8 mouse cellular contexts compared by ENCODE assay signal in genomic region chr10:79840644-79841551, GRCm38 (mm10). TPM values are rescaled to one million over a fixed set of nuclear protein-coding genes. Genes with fewer than 3 reads are reported as not detected.
DNase-seq lines count a peak whose midpoint lies in the region; ATAC-seq and TF ChIP-seq lines count a peak whose summit lies in the region.

No protein-coding gene starts in this region.

- H3K4me1 ChIP-seq in ES-E14 (ENCODE audit: control insufficient read depth in 2 of 2, insufficient read depth in 2 of 2, low read length in 2 of 2, poor library complexity in 1 of 2) = peaks cover 2 to 8% of the 10 kb centered on the region in 2 experiments; a peak in 3 of 4 replicates
- peaks cover 11% of the 10 kb centered on the region; the same call in 1 of the 2 replicates for H3K4me1 ChIP-seq in forebrain, embryonic 16.5 days (replicated peaks; ENCODE audit: control insufficient read depth, insufficient read depth, low read length)
- H3K4me1 ChIP-seq in lung, postnatal 0 days (ENCODE audit: insufficient read depth, low read depth, low read length) = peaks cover 3% of the 10 kb centered on the region; the same call in 1 of the 2 replicates

- H3K9ac ChIP-seq in ES-E14 (ENCODE audit: insufficient read depth, low read depth, low read length, poor library complexity, severe bottlenecking) = no peak overlapping the region
- peak overlapping the region; percentile 43 for H3K9ac ChIP-seq in forebrain, embryonic 16.5 days (replicated peaks; ENCODE audit: low read depth, low read length)
- H3K9ac ChIP-seq in lung, postnatal 0 days (replicated peaks; ENCODE audit: low read depth) = peak overlapping the region; percentile 24

- H3K27me3 ChIP-seq in forebrain, embryonic 16.5 days (replicated peaks; ENCODE audit: control insufficient read depth, insufficient read depth, low read length) = no peaks in the 10 kb centered on the region
- H3K27me3 ChIP-seq in lung, postnatal 0 days (replicated peaks; ENCODE audit: insufficient read depth, low read length) = no peaks in the 10 kb centered on the region

- peak; percentile 70 for TF ChIP-seq EP300 in lung, postnatal 0 days (IDR thresholded peaks at IDR 0.05)

- peak overlapping the region; percentile 62 for H3K4me2 ChIP-seq in forebrain, embryonic 16.5 days (ENCODE audit: low read length)
- peak overlapping the region; percentile 62 for H3K4me2 ChIP-seq in lung, postnatal 0 days (replicated peaks; ENCODE audit: low read depth, low read length)

- whole genome bisulfite sequencing in forebrain, embryonic 16.5 days = 1% methylated on average over 23 of the region's 24 CpGs
- under 1% methylated on average over 24 of the region's 24 CpGs for WGBS in lung, postnatal 0 days

- in situ Hi-C loops in ES-E14 (cut with MboI; ENCODE audit: low sequenced_read_pairs in 2 of 2, unreplicated experiment in 2 of 2) = no loop called here

- ATAC-seq in forebrain, embryonic 16.5 days = peak; percentile 88
- ATAC-seq in lung, postnatal 0 days = peak; percentile 94

- peak overlapping the region; percentile 2 to 13 for H3K4me3 ChIP-seq in ES-E14 (ENCODE audit: insufficient read depth in 1 of 2, low read depth in 1 of 2, low read length in 2 of 2, poor library complexity in 1 of 2, severe bottlenecking in 1 of 2)
- peak overlapping the region; percentile 43 for H3K4me3 ChIP-seq in forebrain, embryonic 16.5 days (replicated peaks; ENCODE audit: low read length)
- peak overlapping the region; percentile 34 for H3K4me3 ChIP-seq in lung, postnatal 0 days (ENCODE audit: low read depth, low read length)

- peak; percentile 50 for TF ChIP-seq CTCF in lung, postnatal 0 days (IDR thresholded peaks at IDR 0.05)

- peak; percentile 83 for DNase-seq in ES-E14 (ENCODE audit: low read depth, low spot score)
- DNase-seq in cerebellum, adult 11-12 months = peak; percentile 73
- DNase-seq in heart, postnatal 4 days = peak; percentile 73
- peak; percentile 69 to 76 for DNase-seq in layer of hippocampus, adult 8-10 months (ENCODE audit: low spot score in 2 of 2)
- DNase-seq in lung, postnatal 0 days (ENCODE audit: low spot score) = peak; percentile 97
- DNase-seq in retina, postnatal 1 day = peak; percentile 75
- no peak for DNase-seq in spleen, adult 12 weeks (ENCODE audit: low spot score)

- no peaks in the 10 kb centered on the region for H3K9me3 ChIP-seq in ES-E14 (ENCODE audit: control insufficient read depth, insufficient read depth, low read depth, low read length)
- no peaks in the 10 kb centered on the region for H3K9me3 ChIP-seq in forebrain, embryonic 16.5 days (ENCODE audit: control insufficient read depth, low read length)
- no peaks in the 10 kb centered on the region for H3K9me3 ChIP-seq in lung, postnatal 0 days (ENCODE audit: low read length)

- H3K27ac ChIP-seq in ES-E14 (ENCODE audit: insufficient read depth, low read depth, low read length, poor library complexity, severe bottlenecking) = peak overlapping the region; percentile 59
- peak overlapping the region; percentile 43 for H3K27ac ChIP-seq in forebrain, embryonic 16.5 days (ENCODE audit: low read length)
- H3K27ac ChIP-seq in lung, postnatal 0 days (ENCODE audit: low read length) = peak overlapping the region; percentile 88

- H3K36me3 ChIP-seq in ES-E14 (ENCODE audit: control insufficient read depth, insufficient read depth, low read length, poor library complexity, severe bottlenecking) = no peaks in the 10 kb centered on the region
- no peaks in the 10 kb centered on the region for H3K36me3 ChIP-seq in forebrain, embryonic 16.5 days (ENCODE audit: control insufficient read depth, insufficient read depth)
- H3K36me3 ChIP-seq in lung, postnatal 0 days (ENCODE audit: insufficient read depth, low read length) = no peaks in the 10 kb centered on the region

TF ChIP-seq in ES-E14, 5 proteins besides CTCF, POLR2A, EP300 and RAD21:
- TF ChIP-seq MAFK (IDR thresholded peaks at IDR 0.05; ENCODE audit: insufficient read depth, low read depth, low read length) (0 out of 2 replicates have a peak, but pooled peaks have one; percentile 30), ZNF384 (IDR thresholded peaks at IDR 0.05; ENCODE audit: low read depth, low read length) (peak; percentile 98), ZC3H11A (IDR thresholded peaks at IDR 0.05; ENCODE audit: borderline replicate concordance, low read depth, low read length) (no peak), CHD2 (IDR thresholded peaks at IDR 0.05; ENCODE audit: low read depth, low read length) (peak; percentile 65; the same call in 1 of the 2 replicates), HCFC1 (IDR thresholded peaks at IDR 0.05; ENCODE audit: borderline replicate concordance, insufficient read depth, low read length) (peak; percentile 38; the same call in 1 of the 2 replicates)

RNA-seq across cellular contexts. Expression of gene Ptbp1, which starts 13.3 kb away (rescaled TPM):
- total RNA-seq in ES-E14 (2012; rRNA removed) = 403 and 408 TPM in 2 replicates
- 98.3 and 107 TPM in 2 replicates for polyA plus RNA-seq in forebrain, embryonic 16.5 days (2015; fragmentation: Nextera tagmentation; extraction: Ambion mirVana)
- total RNA-seq in heart, postnatal 4 days (2021) = 100 to 1,000 TPM; 167 to 182 TPM
- 10 to 100 TPM; 67.7 to 76.4 (median 73.7) TPM for total RNA-seq in layer of hippocampus, adult 8-10 months (2022)
- 107 and 109 TPM in 2 replicates for polyA plus RNA-seq in lung, postnatal 0 days (2015; fragmentation: Nextera tagmentation; extraction: Ambion mirVana)

RNA-seq across cellular contexts. Expression of gene Misp, which starts 20.1 kb away (rescaled TPM):
- total RNA-seq in ES-E14 (2012; rRNA removed) = 1.7 and 2.2 TPM in 2 replicates
- 0.48 and 1.2 TPM in 2 replicates for polyA plus RNA-seq in forebrain, embryonic 16.5 days (2015; fragmentation: Nextera tagmentation; extraction: Ambion mirVana)
- under 1 TPM; 0.14 to 0.45 TPM for total RNA-seq in heart, postnatal 4 days (2021)
- 1 to 10 TPM in 2 of 4 experiments, not detected in 2; 1.6 to 1.9 TPM for total RNA-seq in layer of hippocampus, adult 8-10 months (2022)
- 10.5 and 10.6 TPM in 2 replicates for polyA plus RNA-seq in lung, postnatal 0 days (2015; fragmentation: Nextera tagmentation; extraction: Ambion mirVana)

RNA-seq across cellular contexts. Expression of gene Prtn3, which starts 33.4 kb away (rescaled TPM):
- total RNA-seq in ES-E14 (2012; rRNA removed) = 1.0 and 1.3 TPM in 2 replicates
- polyA plus RNA-seq in forebrain, embryonic 16.5 days (2015; fragmentation: Nextera tagmentation; extraction: Ambion mirVana) = 12.4 and 15.3 TPM in 2 replicates
- total RNA-seq in heart, postnatal 4 days (2021) = not detected
- total RNA-seq in layer of hippocampus, adult 8-10 months (2022) = 1 to 10 TPM; 1.2 to 2.3 (median 1.5) TPM
- polyA plus RNA-seq in lung, postnatal 0 days (2015; fragmentation: Nextera tagmentation; extraction: Ambion mirVana) = 2.2 and 2.4 TPM in 2 replicates

RNA-seq across cellular contexts. Expression of gene Plppr3, which starts 33.5 kb away (rescaled TPM):
- 3.7 and 7.8 TPM in 2 replicates for total RNA-seq in ES-E14 (2012; rRNA removed)
- polyA plus RNA-seq in forebrain, embryonic 16.5 days (2015; fragmentation: Nextera tagmentation; extraction: Ambion mirVana) = 415 and 495 TPM in 2 replicates
- total RNA-seq in heart, postnatal 4 days (2021) = 1 to 10 TPM; 2.5 to 2.9 TPM
- 10 to 100 TPM; 34.6 to 41.0 (median 38.0) TPM for total RNA-seq in layer of hippocampus, adult 8-10 months (2022)
- 3.9 and 4.8 TPM in 2 replicates for polyA plus RNA-seq in lung, postnatal 0 days (2015; fragmentation: Nextera tagmentation; extraction: Ambion mirVana)

RNA-seq across cellular contexts. Expression of gene Elane, which starts 45.1 kb away (rescaled TPM):
- total RNA-seq in ES-E14 (2012; rRNA removed) = not detected in 2 replicates
- polyA plus RNA-seq in forebrain, embryonic 16.5 days (2015; fragmentation: Nextera tagmentation; extraction: Ambion mirVana) = not detected in 2 replicates
- not detected for total RNA-seq in heart, postnatal 4 days (2021)
- not detected for total RNA-seq in layer of hippocampus, adult 8-10 months (2022)
- polyA plus RNA-seq in lung, postnatal 0 days (2015; fragmentation: Nextera tagmentation; extraction: Ambion mirVana) = 0.92 TPM in 1 of 2 replicates, not detected in the other
